Mouse (Mus musculus): Measurements from ENCODE around the gene Snorc. TPM values are rescaled to one million over a fixed set of nuclear protein-coding genes. Genes with fewer than 3 reads are reported as not detected.
"Not testable (repeated sequence)": the region's sequence is repeated elsewhere in the genome, so short reads cannot be mapped to it uniquely, and the experiment has no call there.

The Snorc gene
- total and polyA plus RNA-seq, 2 experiments from 2014 or later = 3.6 TPM; not detected in 1

GRCm38 (mm10) chr1:87458045-87458444 lies 12.0 kb upstream of the Snorc start:
- no peaks in the 10 kb centered on the region for H3K9me3 ChIP-seq (ENCODE audit: low read length)
- H3K36me3 ChIP-seq (ENCODE audit: insufficient read depth, low read length) = no peaks in the 10 kb centered on the region
- no peaks in the 10 kb centered on the region for H3K4me1 ChIP-seq (ENCODE audit: insufficient read depth, low read length)
- no peak for TF ChIP-seq CTCF (IDR thresholded peaks at IDR 0.05)
- peak; percentile 65 for DNase-seq (ENCODE audit: low spot score)
- no peaks in the 10 kb centered on the region for H3K27me3 ChIP-seq (ENCODE audit: insufficient read depth, low read length)
- 65% methylated on average over 4 of the region's 4 CpGs for WGBS
- H3K27ac ChIP-seq (ENCODE audit: low read depth, low read length) = no peak overlapping the region
- ATAC-seq (ENCODE audit: low FRiP score) = no peak
- no peak overlapping the region for H3K4me2 ChIP-seq (ENCODE audit: low read depth, low read length, poor library complexity, severe bottlenecking)
- no peak overlapping the region for H3K9ac ChIP-seq (replicated peaks; ENCODE audit: low read length, poor library complexity, severe bottlenecking)
- no peak overlapping the region for H3K4me3 ChIP-seq (ENCODE audit: low read depth, low read length)

DNA sequence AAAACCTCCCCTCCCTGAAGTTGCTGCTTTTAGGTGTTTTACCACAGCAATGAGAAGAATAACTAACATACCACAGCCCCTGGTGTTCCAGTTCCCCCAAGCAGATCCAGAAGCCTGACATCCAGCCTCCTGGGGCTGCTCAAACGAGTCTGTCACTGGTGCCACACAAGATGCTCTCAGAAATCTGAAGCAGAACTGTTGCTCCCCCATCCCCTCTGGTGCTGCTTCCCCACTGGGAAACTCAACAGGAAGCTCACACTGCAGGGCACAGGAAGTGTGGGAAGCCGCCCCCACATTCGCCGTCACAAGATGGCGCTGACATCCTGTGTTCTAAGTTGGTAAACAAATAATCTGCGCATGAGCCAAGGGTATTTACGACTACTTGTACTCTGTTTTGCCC lies 10.2 kb upstream of the Snorc start:
- ATAC-seq (ENCODE audit: low FRiP score); H3K4me1 ChIP-seq (ENCODE audit: insufficient read depth, low read length); H3K27me3 ChIP-seq (ENCODE audit: insufficient read depth, low read length); H3K9ac ChIP-seq (replicated peaks; ENCODE audit: low read length, poor library complexity, severe bottlenecking); DNase-seq (ENCODE audit: low spot score); H3K4me2 ChIP-seq (ENCODE audit: low read depth, low read length, poor library complexity, severe bottlenecking); H3K36me3 ChIP-seq (ENCODE audit: insufficient read depth, low read length); H3K4me3 ChIP-seq (ENCODE audit: low read depth, low read length); H3K9me3 ChIP-seq (ENCODE audit: low read length); H3K27ac ChIP-seq (ENCODE audit: low read depth, low read length): not testable (repeated sequence)
- 88% methylated on average over 5 of the region's 7 CpGs for WGBS

- Histone ChIP-seq H3K4me2 (ENCODE audit: low read depth, low read length, poor library complexity, severe bottlenecking) (no peak overlapping the region), H3K36me3 (ENCODE audit: insufficient read depth, low read length) (no peaks in the 10 kb centered on the region), H3K9me3 (ENCODE audit: low read length) (no peaks in the 10 kb centered on the region), H3K4me3 (ENCODE audit: low read depth, low read length) (no peak overlapping the region), H3K27me3 (ENCODE audit: insufficient read depth, low read length) (no peaks in the 10 kb centered on the region), H3K4me1 (ENCODE audit: insufficient read depth, low read length) (no peaks in the 10 kb centered on the region), H3K27ac (ENCODE audit: low read depth, low read length) (no peak overlapping the region), H3K9ac (replicated peaks; ENCODE audit: low read length, poor library complexity, severe bottlenecking) (no peak overlapping the region)
- TF ChIP-seq CTCF (IDR thresholded peaks at IDR 0.05) = no peak
- ATAC-seq (ENCODE audit: low FRiP score) (no peak), DNase-seq (ENCODE audit: low spot score) (no peak)
- WGBS = 86% methylated on average over 9 of the region's 9 CpGs
These were observed 2.6 kb upstream of the Snorc start for GRCm38 (mm10) chr1:87467469-87467868.

DNA sequence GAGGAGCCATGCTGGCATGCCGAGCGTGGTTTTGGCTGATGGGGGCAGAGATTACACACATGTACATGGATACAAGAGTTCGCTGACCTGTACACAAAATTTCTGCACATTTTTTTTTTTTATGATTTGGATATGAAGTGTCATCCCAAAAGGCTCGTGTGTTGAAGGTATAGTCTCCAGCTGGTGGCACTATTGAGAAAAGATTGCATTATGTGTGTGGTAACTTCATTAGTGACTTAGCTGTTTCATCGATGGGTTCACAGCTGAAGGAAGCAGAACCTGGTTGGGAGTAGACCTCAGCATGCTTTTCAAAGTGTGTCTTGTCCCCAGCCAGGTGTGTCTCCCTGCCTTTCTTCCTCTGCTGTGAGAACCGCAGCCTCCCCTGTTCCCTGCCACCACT lies 1.8 kb upstream of the Snorc start:
- Histone ChIP-seq H3K9ac (replicated peaks; ENCODE audit: low read length, poor library complexity, severe bottlenecking) (no peak overlapping the region), H3K4me1 (ENCODE audit: insufficient read depth, low read length) (no peaks in the 10 kb centered on the region), H3K27ac (ENCODE audit: low read depth, low read length) (no peak overlapping the region), H3K4me2 (ENCODE audit: low read depth, low read length, poor library complexity, severe bottlenecking) (no peak overlapping the region), H3K9me3 (ENCODE audit: low read length) (no peaks in the 10 kb centered on the region), H3K36me3 (ENCODE audit: insufficient read depth, low read length) (no peaks in the 10 kb centered on the region), H3K27me3 (ENCODE audit: insufficient read depth, low read length) (no peaks in the 10 kb centered on the region), H3K4me3 (ENCODE audit: low read depth, low read length) (no peak overlapping the region)
- TF ChIP-seq CTCF (IDR thresholded peaks at IDR 0.05) = peak; percentile 65
- DNase-seq (ENCODE audit: low spot score) (peak; percentile 57), ATAC-seq (ENCODE audit: low FRiP score) (no peak)
- 73% methylated on average over 6 of the region's 6 CpGs for WGBS

- no peaks in the 10 kb centered on the region for H3K27me3 ChIP-seq (ENCODE audit: insufficient read depth, low read length)
- no peaks in the 10 kb centered on the region; the same call in 1 of the 2 replicates for H3K4me1 ChIP-seq (ENCODE audit: insufficient read depth, low read length)
- peaks cover 1% of the 10 kb centered on the region; the same call in 1 of the 2 replicates for H3K36me3 ChIP-seq (ENCODE audit: insufficient read depth, low read length)
- no peak overlapping the region for H3K4me3 ChIP-seq (ENCODE audit: low read depth, low read length)
- ATAC-seq (ENCODE audit: low FRiP score) (no peak), DNase-seq (ENCODE audit: low spot score) (no peak)
- no peak overlapping the region for H3K9ac ChIP-seq (replicated peaks; ENCODE audit: low read length, poor library complexity, severe bottlenecking)
- WGBS = 79% methylated on average over 7 of the region's 7 CpGs
- H3K27ac ChIP-seq (ENCODE audit: low read depth, low read length) = no peak overlapping the region
- H3K4me2 ChIP-seq (ENCODE audit: low read depth, low read length, poor library complexity, severe bottlenecking) = no peak overlapping the region
- no peaks in the 10 kb centered on the region for H3K9me3 ChIP-seq (ENCODE audit: low read length)
- TF ChIP-seq CTCF (IDR thresholded peaks at IDR 0.05) = no peak
These were observed 1.8 kb downstream of the Snorc start for GRCm38 (mm10) chr1:87471914-87472313.

- no peak for ATAC-seq (ENCODE audit: low FRiP score)
- H3K27me3 ChIP-seq (ENCODE audit: insufficient read depth, low read length) = no peaks in the 10 kb centered on the region
- no peaks in the 10 kb centered on the region; the same call in 1 of the 2 replicates for H3K4me1 ChIP-seq (ENCODE audit: insufficient read depth, low read length)
- no peaks in the 10 kb centered on the region for H3K9me3 ChIP-seq (ENCODE audit: low read length)
- TF ChIP-seq CTCF (IDR thresholded peaks at IDR 0.05) = no peak
- H3K4me3 ChIP-seq (ENCODE audit: low read depth, low read length) = no peak overlapping the region
- H3K27ac ChIP-seq (ENCODE audit: low read depth, low read length) = no peak overlapping the region
- H3K36me3 ChIP-seq (ENCODE audit: insufficient read depth, low read length) = peaks cover 8% of the 10 kb centered on the region; the same call in 1 of the 2 replicates
- DNase-seq (ENCODE audit: low spot score) = no peak
- 89% methylated on average over 7 of the region's 7 CpGs for WGBS
- H3K9ac ChIP-seq (replicated peaks; ENCODE audit: low read length, poor library complexity, severe bottlenecking) = no peak overlapping the region
- H3K4me2 ChIP-seq (ENCODE audit: low read depth, low read length, poor library complexity, severe bottlenecking) = no peak overlapping the region
These were observed 2.5 kb downstream of the Snorc start for GRCm38 (mm10) chr1:87472576-87472975.

Measured in midbrain, postnatal 0 days (tissue).